Mouse (Mus musculus) spleen, adult 2 months (tissue): ENCODE measurements around the gene Cadm1.

Experiments used
- CTCF ChIP-seq: fragments of 200-500 bp; IDR thresholded peaks from 2 replicates; pipeline ENCODE4 v1.5.1; 2011; ENCODE audit warnings: mild to moderate bottlenecking, inconsistent platforms; ENCODE audit not compliant: insufficient read depth, insufficient read length, insufficient replicate concordance; ENCODE audit errors: extremely low read depth
- POLR2A ChIP-seq: fragments of 200-500 bp; IDR thresholded peaks from 2 replicates; pipeline ENCODE4 v1.6.1; 2011; ENCODE audit warnings: low read depth, low read length, inconsistent platforms

GRCm38 (mm10) chr9:47838170-47838569 is 308.2 kb downstream of the Cadm1 start:
- TF ChIP-seq CTCF (no peak), POLR2A (no peak)
